Mouse (Mus musculus) megakaryocyte, embryonic 14.5 days (primary cell): ENCODE data around the gene Fam131b.

ENCODE experiments used
- FLI1 ChIP-seq: IDR thresholded peaks from 2 replicates; pipeline ENCODE4 v1.6.1; 2012; ENCODE audit warnings: low read length, inconsistent platforms, mixed read lengths
- GATA1 ChIP-seq: IDR thresholded peaks from 3 replicates; pipeline ENCODE4 v1.6.1; 2012; ENCODE audit warnings: mixed read lengths, low read length, inconsistent platforms, borderline replicate concordance

DNA sequence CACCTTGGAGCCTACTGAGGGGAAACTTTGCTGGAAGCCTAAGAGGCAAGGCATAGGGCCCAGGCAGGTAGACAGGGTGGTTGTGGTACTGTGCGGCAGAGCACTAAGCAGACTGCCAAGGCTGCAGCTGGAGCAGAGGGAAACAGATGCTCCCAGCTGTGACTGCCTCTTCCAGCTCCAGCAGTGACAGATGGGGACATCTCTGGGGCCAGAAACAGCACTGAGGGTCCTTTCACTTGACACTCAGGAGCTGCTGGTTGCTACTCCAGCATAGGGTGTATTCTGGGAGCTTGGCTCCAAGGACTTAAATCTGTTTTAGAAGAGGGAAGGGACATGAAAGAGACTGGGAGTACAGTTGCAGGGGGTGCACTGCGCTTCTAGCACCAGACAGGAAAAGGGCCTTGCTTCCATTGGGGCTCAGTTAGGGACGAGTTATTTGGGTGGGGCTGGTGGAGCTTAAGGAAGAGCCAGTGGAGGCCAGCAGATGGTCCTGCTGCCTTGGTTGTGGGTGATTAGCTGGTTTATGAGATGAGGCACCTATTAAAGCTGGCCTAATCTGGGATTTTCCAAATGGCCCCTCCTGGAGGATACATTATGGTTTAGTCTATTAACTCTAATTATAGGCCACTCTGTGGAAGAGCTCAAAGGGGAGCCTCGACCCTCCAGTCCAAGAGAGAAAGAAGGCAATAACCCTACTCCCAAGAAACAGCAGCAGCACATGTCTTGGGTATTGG is 46.4 kb upstream of the Fam131b start:
- TF ChIP-seq GATA1 = no peak
- TF ChIP-seq FLI1 = no peak
